Mouse (Mus musculus): Measurements from ENCODE around the gene Srgap1.

DNA sequence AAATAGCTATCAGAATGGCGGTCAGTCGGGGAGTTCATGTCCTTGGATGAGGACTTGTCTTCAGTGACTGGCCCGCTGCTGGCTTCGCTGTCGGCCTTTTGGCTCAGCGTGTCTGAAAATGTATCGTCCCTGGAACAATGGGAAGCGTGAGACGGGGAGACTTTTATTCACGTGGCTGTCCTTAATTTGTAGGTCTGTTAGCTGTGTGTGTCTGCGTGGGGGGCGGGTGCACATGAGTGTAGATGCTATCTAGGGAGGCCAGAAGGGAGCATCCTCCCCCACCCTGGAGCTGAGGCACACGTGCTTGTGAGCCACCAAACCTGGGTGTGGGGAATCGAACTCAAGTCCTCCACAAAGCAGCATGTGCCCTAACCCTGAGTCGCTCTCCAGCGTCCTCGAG lies 254.5 kb downstream of the Srgap1 start:
- TF ChIP-seq CTCF (IDR thresholded peaks at IDR 0.05; ENCODE audit: control insufficient read depth, insufficient read depth, low read length) (no peak), POLR2A (IDR thresholded peaks at IDR 0.05; ENCODE audit: borderline replicate concordance, control insufficient read depth, low read depth, low read length) (no peak)
